Mouse (Mus musculus) thymus, adult 18-20 months (tissue): Measurements from ENCODE around the gene Nr1d1.

ENCODE experiments used
- DNase-seq, 2 experiments: peaks; one replicate each; pipeline ENCODE4 v3.0.0; 2022; ENCODE audit warnings: mixed read lengths in 2 of 2

The Nr1d1 gene

GRCm38 (mm10) chr11:98735111-98735510 lies 40.0 kb downstream of the Nr1d1 start:
- no peak for DNase-seq

- no peak for DNase-seq
Observed at GRCm38 (mm10) chr11:98734020-98734419, 41.1 kb downstream of the Nr1d1 start.

- no peak for DNase-seq
Observed at GRCm38 (mm10) chr11:98731134-98731533, 44.0 kb downstream of the Nr1d1 start.

GRCm38 (mm10) chr11:98730727-98731126 lies 44.4 kb downstream of the Nr1d1 start:
- DNase-seq, result no peak

GRCm38 (mm10) chr11:98729119-98729588 lies 46.0 kb downstream of the Nr1d1 start, which contains the start of gene Med24:
TSS of gene Med24 (minus strand) at chr11:98729435.
- peak; percentile 66 to 82 for DNase-seq

- no peak for DNase-seq
Observed at GRCm38 (mm10) chr11:98725926-98726506, 49.1 kb downstream of the Nr1d1 start.

GRCm38 (mm10) chr11:98723098-98723497 lies 52.0 kb downstream of the Nr1d1 start:
- DNase-seq, result no peak

GRCm38 (mm10) chr11:98721458-98722226 lies 53.5 kb downstream of the Nr1d1 start:
- no peak for DNase-seq

GRCm38 (mm10) chr11:98720756-98721155 lies 54.4 kb downstream of the Nr1d1 start:
- DNase-seq, result no peak
